Mouse (Mus musculus) liver, postnatal 0 days (tissue): ENCODE data around the gene Pde10a.

Experiments used
- CTCF ChIP-seq: sonication (generic); IDR thresholded peaks from 2 replicates; pipeline ENCODE4 v1.5.1; 2016; ENCODE audit warnings: antibody characterized with exemption, low read depth
- EP300 ChIP-seq: IDR thresholded peaks from 2 replicates; pipeline ENCODE4 v1.6.1; 2016; ENCODE audit warnings: antibody characterized with exemption, low read depth, mild to moderate bottlenecking

- TF ChIP-seq CTCF (no peak), EP300 (no peak)
These were observed 114.7 kb downstream of the Pde10a start for GRCm38 (mm10) chr17:8639703-8640380.
